Mouse (Mus musculus) heart, adult 2 months (tissue): ENCODE data around the gene Lce1a1.

Source experiments
- CTCF ChIP-seq: fragments of 200-600 bp; IDR thresholded peaks from 2 replicates; pipeline ENCODE4 v1.8.1; 2022; ENCODE audit warnings: antibody characterized with exemption, mild to moderate bottlenecking, moderate library complexity
- EP300 ChIP-seq: fragments of 200-500 bp; IDR thresholded peaks from 2 replicates; pipeline ENCODE4 v1.6.1; 2011; ENCODE audit warnings: low read depth, low read length, control low read depth; ENCODE audit not compliant: insufficient read depth
- POLR2A ChIP-seq: fragments of 200-500 bp; IDR thresholded peaks from 2 replicates; pipeline ENCODE4 v1.6.1; 2011; ENCODE audit warnings: mild to moderate bottlenecking, low read depth, low read length, control low read depth; ENCODE audit not compliant: insufficient read depth

GRCm38 (mm10) chr3:92600456-92600855 lies 47.7 kb downstream of the Lce1a1 start:
- no peak for TF ChIP-seq CTCF
- TF ChIP-seq POLR2A, result no peak
- TF ChIP-seq EP300, result no peak
